Mouse (Mus musculus) layer of hippocampus, adult 9-10 months (tissue): ENCODE measurements around the gene Zbtb24.
A peak's percentile ranks its signal among the peaks of the same experiment; 100 is the strongest.
"Not testable (repeated sequence)": the region's sequence is repeated elsewhere in the genome, so short reads cannot be mapped to it uniquely, and the experiment has no call there.

Experiments
- DNase-seq: peaks from one replicate; pipeline ENCODE4 v3.0.0; 2022; ENCODE audit warnings: low spot score

The Zbtb24 gene

GRCm38 (mm10) chr10:41450137-41450670 is at the start of gene Zbtb24:
TSS of gene Zbtb24 (plus strand) at chr10:41450383.
- peak; percentile 85 for DNase-seq

GRCm38 (mm10) chr10:41401097-41401496 is 49.1 kb upstream of the Zbtb24 start:
- DNase-seq, result no peak

GRCm38 (mm10) chr10:41403364-41403763 is 46.8 kb upstream of the Zbtb24 start:
- no peak for DNase-seq

GRCm38 (mm10) chr10:41403893-41404612 is 46.1 kb upstream of the Zbtb24 start:
- no peak for DNase-seq

GRCm38 (mm10) chr10:41410176-41410575 is 40.0 kb upstream of the Zbtb24 start:
- DNase-seq, result not testable (repeated sequence)

GRCm38 (mm10) chr10:41410821-41411220 is 39.4 kb upstream of the Zbtb24 start:
- DNase-seq, result not testable (repeated sequence)

- not testable (repeated sequence) for DNase-seq
Observed at GRCm38 (mm10) chr10:41413471-41413870, 36.7 kb upstream of the Zbtb24 start.

GRCm38 (mm10) chr10:41415368-41415767 is 34.8 kb upstream of the Zbtb24 start:
- not testable (repeated sequence) for DNase-seq

- DNase-seq, result no peak
Observed at GRCm38 (mm10) chr10:41420496-41421200, 29.5 kb upstream of the Zbtb24 start.

- no peak for DNase-seq
Observed at GRCm38 (mm10) chr10:41423681-41424080, 26.5 kb upstream of the Zbtb24 start.

GRCm38 (mm10) chr10:41426368-41426767 is 23.8 kb upstream of the Zbtb24 start:
- no peak for DNase-seq

GRCm38 (mm10) chr10:41434624-41435023 is 15.6 kb upstream of the Zbtb24 start:
- no peak for DNase-seq

GRCm38 (mm10) chr10:41435141-41435540 is 15.0 kb upstream of the Zbtb24 start:
- DNase-seq, result no peak

GRCm38 (mm10) chr10:41448216-41448615 is 2.0 kb upstream of the Zbtb24 start:
- DNase-seq, result no peak

GRCm38 (mm10) chr10:41449684-41450083 is 499 bp upstream of the Zbtb24 start:
- DNase-seq, result no peak

GRCm38 (mm10) chr10:41450780-41451522 is 768 bp downstream of the Zbtb24 start:
- no peak for DNase-seq

- no peak for DNase-seq
Observed at GRCm38 (mm10) chr10:41451656-41452055, 1.5 kb downstream of the Zbtb24 start.

- DNase-seq, result no peak
Observed at GRCm38 (mm10) chr10:41452791-41453190, 2.6 kb downstream of the Zbtb24 start.

GRCm38 (mm10) chr10:41459990-41460389 is 9.8 kb downstream of the Zbtb24 start:
- DNase-seq, result no peak

- no peak for DNase-seq
Observed at GRCm38 (mm10) chr10:41460501-41460900, 10.3 kb downstream of the Zbtb24 start.

GRCm38 (mm10) chr10:41461057-41461722 is 11.0 kb downstream of the Zbtb24 start:
- no peak for DNase-seq

- DNase-seq, result no peak
Observed at GRCm38 (mm10) chr10:41464401-41464955, 14.3 kb downstream of the Zbtb24 start.
